Mouse (Mus musculus) intestine, postnatal 0 days (tissue): ENCODE results near the gene Col9a1. TPM values are rescaled to one million over a fixed set of nuclear protein-coding genes. Genes with fewer than 3 reads are reported as not detected.

Experiments
- ATAC-seq: fragments of 200-750 bp; cut with Nextera tagmentation; 2 replicates; pipeline ENCODE4 v1.8.0; 2017; ENCODE audit warnings: mild to moderate bottlenecking, moderate TSS enrichment, moderate library complexity
- H3K27ac ChIP-seq: fragments of 300-500 bp; sonication (generic); 2 replicates; pipeline ENCODE4 v1.5.1; 2014; ENCODE audit warnings: mild to moderate bottlenecking, low read depth, low read length, moderate library complexity
- H3K27me3 ChIP-seq: fragments of 300-500 bp; sonication (generic); replicated peaks from 2 replicates; pipeline ENCODE4 v1.6.1; 2014; ENCODE audit warnings: low read length, mixed read lengths; ENCODE audit not compliant: control insufficient read depth, insufficient read depth
- H3K36me3 ChIP-seq: fragments of 300-500 bp; sonication (generic); 2 replicates; pipeline ENCODE4 v1.6.1; 2014; ENCODE audit warnings: mild to moderate bottlenecking, moderate library complexity; ENCODE audit not compliant: control insufficient read depth, insufficient read depth
- H3K4me1 ChIP-seq: fragments of 300-500 bp; sonication (generic); replicated peaks from 2 replicates; pipeline ENCODE4 v1.6.1; 2014; ENCODE audit warnings: antibody characterized with exemption, low read length, mixed read lengths; ENCODE audit not compliant: control insufficient read depth, insufficient read depth
- H3K4me2 ChIP-seq: fragments of 300-500 bp; sonication (generic); replicated peaks from 2 replicates; pipeline ENCODE4 v1.6.1; 2014; ENCODE audit warnings: low read depth, mild to moderate bottlenecking, moderate library complexity
- H3K4me3 ChIP-seq: fragments of 300-500 bp; sonication (generic); 2 replicates; pipeline ENCODE4 v1.5.1; 2014; ENCODE audit warnings: low read depth, low read length
- H3K9ac ChIP-seq: fragments of 300-500 bp; sonication (generic); 2 replicates; pipeline ENCODE4 v1.6.1; 2014; ENCODE audit warnings: mild to moderate bottlenecking, low read depth, low read length
- H3K9me3 ChIP-seq: fragments of 300-500 bp; sonication (generic); 2 replicates; pipeline ENCODE4 v1.6.1; 2016; ENCODE audit warnings: mixed run types; ENCODE audit not compliant: control insufficient read depth
- CTCF ChIP-seq: sonication (generic); IDR thresholded peaks from 2 replicates; pipeline ENCODE4 v1.5.1; 2016; ENCODE audit warnings: low read depth, mild to moderate bottlenecking, control low read depth, antibody characterized with exemption, moderate library complexity
- WGBS: fragments of 180-500 bp; shearing (Covaris S2); extraction: QIAGEN DNeasy Blood & Tissue Kit; methylation state at CpG from one replicate; pipeline ENCODE4 v1.1.7; 2014; 5-methylcytosine and 5-hydroxymethylcytosine counted together
- polyA plus RNA-seq: library from polyadenylated mRNA; unstranded; fragments of >200 nt; fragmentation: Nextera tagmentation; extraction: Ambion mirVana; gene quantifications from 2 replicates; pipeline ENCODE4 v1.2.1, GENCODE M21; 2015

The Col9a1 gene
- polyA plus RNA-seq, 1 experiment from 2014 or later, result 0.72 TPM

DNA sequence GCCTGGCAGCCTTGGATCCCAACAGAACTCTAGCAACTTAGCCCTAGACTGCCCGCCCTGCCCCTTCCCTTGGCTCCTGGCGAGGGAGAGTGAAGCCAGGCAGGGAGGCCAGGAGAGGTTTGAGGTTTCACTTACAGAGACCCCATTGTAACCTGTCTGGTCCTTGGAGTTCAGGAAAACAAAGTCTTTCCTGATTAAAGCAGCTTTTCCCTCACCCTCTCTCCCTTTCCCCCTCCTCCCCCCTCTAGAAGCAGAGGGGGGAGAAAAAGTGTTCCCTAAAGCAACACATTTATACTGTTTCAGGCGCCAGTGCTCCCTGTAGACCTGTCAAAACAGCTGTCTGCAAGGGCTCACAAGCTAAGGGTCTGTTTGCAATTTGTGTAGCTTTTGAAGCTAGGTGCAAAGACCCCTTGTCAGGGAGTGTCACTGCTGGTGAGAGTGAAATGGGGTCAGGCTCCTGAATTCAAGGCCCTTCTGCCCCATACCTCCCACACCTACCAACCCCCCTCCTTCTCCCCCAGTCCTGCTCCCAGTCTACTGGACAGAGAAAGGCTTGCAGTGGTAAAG, 18.6 kb downstream of the Col9a1 start:
- WGBS, result 35% methylated on average over 3 of the region's 3 CpGs
- Histone ChIP-seq H3K36me3 (no peaks in the 10 kb centered on the region), H3K4me1 (no peaks in the 10 kb centered on the region), H3K9me3 (no peaks in the 10 kb centered on the region), H3K4me3 (no peak overlapping the region), H3K9ac (no peak overlapping the region), H3K27me3 (no peaks in the 10 kb centered on the region), H3K4me2 (no peak overlapping the region), H3K27ac (no peak overlapping the region)
- no peak for ATAC-seq
- TF ChIP-seq CTCF, result no peak

DNA sequence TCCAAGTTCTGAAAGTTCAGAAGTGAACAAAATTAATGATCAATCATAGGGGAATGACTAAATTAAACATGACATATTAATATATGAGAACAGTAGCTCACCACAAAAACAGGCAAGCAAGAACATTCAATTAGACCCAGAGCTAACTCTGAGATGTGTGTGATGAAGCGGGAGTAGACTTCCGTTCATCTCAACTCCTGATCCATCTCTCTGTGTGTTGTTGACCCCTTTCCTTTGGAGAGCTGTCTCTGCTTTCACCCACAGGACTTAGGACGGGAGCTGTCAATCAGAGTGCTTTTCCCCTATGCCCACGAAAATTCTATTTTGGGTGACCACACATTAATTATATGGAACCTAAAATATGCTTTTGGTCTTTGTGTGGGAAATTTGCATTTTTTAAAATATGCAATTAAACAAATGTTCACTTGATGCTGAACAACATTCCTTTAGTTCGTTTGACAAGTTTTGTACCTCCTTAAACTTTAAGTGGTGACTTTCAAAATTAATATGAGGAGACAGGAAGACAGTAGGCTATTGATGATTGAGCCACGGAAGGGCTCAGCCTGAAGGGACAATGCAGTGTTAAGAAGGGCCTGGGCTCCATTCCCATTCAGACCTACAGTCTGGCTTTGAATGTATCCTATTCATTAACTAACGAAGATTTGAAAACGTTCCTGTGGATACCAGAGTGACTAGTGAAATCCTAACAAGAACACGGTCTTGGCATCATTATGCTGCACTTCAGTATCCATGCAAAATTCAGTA, 34.4 kb downstream of the Col9a1 start:
- Histone ChIP-seq H3K4me1 (no peaks in the 10 kb centered on the region), H3K36me3 (no peaks in the 10 kb centered on the region), H3K9me3 (no peaks in the 10 kb centered on the region), H3K9ac (no peak overlapping the region), H3K4me3 (no peak overlapping the region), H3K27ac (no peak overlapping the region), H3K4me2 (no peak overlapping the region), H3K27me3 (no peaks in the 10 kb centered on the region)
- 73% methylated on average over 9 of the region's 9 CpGs for WGBS
- TF ChIP-seq CTCF, result no peak
- no peak for ATAC-seq

DNA sequence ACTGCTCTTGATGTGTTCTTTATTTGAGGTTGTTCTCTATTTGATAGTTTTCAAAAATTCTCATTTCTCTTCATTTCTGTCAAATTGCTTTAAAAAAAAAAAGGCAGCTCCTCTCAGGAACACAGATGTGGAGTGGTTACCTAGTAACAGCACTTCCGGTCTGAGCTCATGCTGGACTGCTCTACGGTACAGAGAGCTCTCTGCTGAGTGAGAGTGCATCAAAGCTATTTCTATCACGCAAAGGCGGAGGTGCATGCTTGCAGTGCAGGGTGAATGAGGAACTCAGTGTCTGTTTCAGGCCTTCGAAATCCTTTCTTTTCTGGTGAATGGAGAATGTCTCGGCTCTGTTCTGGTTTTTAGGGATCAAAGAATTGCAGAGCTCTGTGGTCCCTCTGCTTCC, 41.6 kb downstream of the Col9a1 start:
- WGBS, result 57% methylated on average over 6 of the region's 6 CpGs
- Histone ChIP-seq H3K36me3 (no peaks in the 10 kb centered on the region), H3K4me1 (no peaks in the 10 kb centered on the region), H3K4me3 (no peak overlapping the region), H3K27me3 (no peaks in the 10 kb centered on the region), H3K27ac (no peak overlapping the region), H3K9ac (no peak overlapping the region), H3K9me3 (no peaks in the 10 kb centered on the region), H3K4me2 (no peak overlapping the region)
- ATAC-seq, result no peak
- no peak for TF ChIP-seq CTCF

DNA sequence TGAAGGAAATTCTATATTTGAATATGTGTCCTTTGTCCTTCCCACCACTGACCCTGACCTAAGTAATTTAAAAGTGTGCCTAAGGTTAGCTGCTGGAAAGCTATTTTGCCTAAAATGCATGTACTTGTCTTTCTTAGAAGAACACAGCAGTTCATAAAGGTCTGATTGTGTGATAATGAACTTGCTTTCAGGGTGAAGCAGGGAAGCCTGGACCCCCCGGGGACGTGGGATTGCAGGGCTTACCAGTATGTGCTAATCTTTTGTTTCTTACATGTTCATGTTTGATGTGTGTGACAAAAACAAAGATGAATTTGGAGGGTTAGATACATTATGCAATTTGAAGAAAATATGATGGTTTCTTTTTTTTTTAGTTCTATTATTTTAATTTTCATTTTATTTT, 44.8 kb downstream of the Col9a1 start:
- ATAC-seq, result no peak
- Histone ChIP-seq H3K9me3 (no peaks in the 10 kb centered on the region), H3K4me2 (no peak overlapping the region), H3K27ac (no peak overlapping the region), H3K9ac (no peak overlapping the region), H3K4me1 (no peaks in the 10 kb centered on the region), H3K36me3 (no peaks in the 10 kb centered on the region), H3K27me3 (no peaks in the 10 kb centered on the region), H3K4me3 (no peak overlapping the region)
- 78% methylated on average over 2 of the region's 2 CpGs for WGBS
- no peak for TF ChIP-seq CTCF

DNA sequence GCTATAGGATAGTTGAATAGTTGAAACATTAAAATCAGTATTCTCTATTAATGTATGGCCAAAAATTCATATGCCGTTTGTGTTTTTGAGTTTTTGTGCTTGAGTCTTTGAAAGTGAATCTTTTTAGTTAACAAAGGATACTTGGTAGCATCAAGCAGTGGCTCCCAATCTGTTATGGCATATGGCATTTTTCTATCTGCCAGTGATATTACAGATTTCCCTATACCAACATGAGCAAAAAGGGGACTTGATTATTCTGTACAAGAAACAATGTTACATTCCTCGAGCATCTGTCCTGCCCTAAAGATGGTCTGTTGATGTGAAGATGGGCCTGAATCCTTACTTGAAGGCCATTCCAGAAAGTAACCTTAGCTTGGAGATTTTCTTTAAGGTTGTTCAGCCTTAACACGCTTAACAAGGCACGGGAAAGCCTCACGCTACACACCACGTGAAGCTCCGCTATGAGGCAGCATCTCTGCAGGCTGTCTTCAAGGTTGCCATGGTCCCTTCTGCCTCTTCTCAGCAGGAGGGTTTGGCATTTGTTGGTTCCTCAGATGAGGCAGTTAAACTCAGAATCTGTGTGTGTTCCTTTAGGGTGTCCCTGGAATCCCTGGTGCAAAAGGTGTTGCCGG, 45.7 kb downstream of the Col9a1 start:
- no peak for TF ChIP-seq CTCF
- Histone ChIP-seq H3K9me3 (no peaks in the 10 kb centered on the region), H3K27ac (no peak overlapping the region), H3K4me1 (no peaks in the 10 kb centered on the region), H3K27me3 (no peaks in the 10 kb centered on the region), H3K4me3 (no peak overlapping the region), H3K36me3 (no peaks in the 10 kb centered on the region), H3K9ac (no peak overlapping the region), H3K4me2 (no peak overlapping the region)
- ATAC-seq, result no peak
- 90% methylated on average over 8 of the region's 8 CpGs for WGBS

DNA sequence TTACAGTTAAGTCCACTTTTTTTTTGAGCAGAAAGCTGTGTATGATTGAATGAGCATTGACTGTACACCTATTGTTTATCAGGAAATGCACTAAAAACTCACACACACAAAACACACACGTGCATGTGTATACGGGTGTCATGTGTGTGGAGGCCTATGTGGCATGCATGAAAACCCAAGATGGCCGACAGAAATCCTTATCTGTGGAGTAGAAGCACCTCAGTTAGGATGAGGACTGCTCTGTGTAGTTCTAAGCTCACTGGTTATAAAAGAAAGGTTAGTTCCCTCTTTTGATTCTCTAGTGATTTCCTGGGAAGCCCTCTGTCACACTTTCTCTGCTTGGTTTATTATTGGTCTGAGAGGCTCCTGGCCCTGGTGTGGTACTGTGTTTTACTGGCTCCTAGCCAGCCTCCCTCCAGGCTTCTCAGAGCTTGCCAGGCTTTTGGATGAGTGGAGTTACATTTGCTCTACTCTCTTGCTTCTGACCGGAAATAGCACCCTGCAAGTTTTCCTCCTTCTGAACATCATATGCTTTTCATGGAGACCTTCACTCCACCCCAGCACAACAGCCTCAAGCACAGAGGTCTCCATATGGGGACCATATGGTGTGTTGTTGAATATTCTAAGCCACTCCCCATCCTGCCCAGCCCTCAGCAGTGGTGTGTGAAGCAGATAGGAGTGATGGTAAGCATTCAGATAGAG, 48.6 kb downstream of the Col9a1 start:
- no peaks in the 10 kb centered on the region for H3K4me1 ChIP-seq
- WGBS, result 80% methylated on average over 4 of the region's 4 CpGs
- no peak for TF ChIP-seq CTCF
- no peaks in the 10 kb centered on the region for H3K36me3 ChIP-seq
- H3K27ac ChIP-seq, result no peak overlapping the region
- no peaks in the 10 kb centered on the region for H3K27me3 ChIP-seq
- no peak overlapping the region for H3K4me2 ChIP-seq
- no peak overlapping the region for H3K9ac ChIP-seq
- no peak overlapping the region for H3K4me3 ChIP-seq
- H3K9me3 ChIP-seq, result no peaks in the 10 kb centered on the region
- no peak for ATAC-seq
